Mouse (Mus musculus) frontal cortex, postnatal 14 days (tissue): ENCODE measurements around the gene Ckap5.

Experiments
- DNase-seq, 2 experiments: peaks; one replicate each; pipeline ENCODE4 v3.0.0; 2022; ENCODE audit warnings: low spot score in 2 of 2

Ckap5 gene

DNA sequence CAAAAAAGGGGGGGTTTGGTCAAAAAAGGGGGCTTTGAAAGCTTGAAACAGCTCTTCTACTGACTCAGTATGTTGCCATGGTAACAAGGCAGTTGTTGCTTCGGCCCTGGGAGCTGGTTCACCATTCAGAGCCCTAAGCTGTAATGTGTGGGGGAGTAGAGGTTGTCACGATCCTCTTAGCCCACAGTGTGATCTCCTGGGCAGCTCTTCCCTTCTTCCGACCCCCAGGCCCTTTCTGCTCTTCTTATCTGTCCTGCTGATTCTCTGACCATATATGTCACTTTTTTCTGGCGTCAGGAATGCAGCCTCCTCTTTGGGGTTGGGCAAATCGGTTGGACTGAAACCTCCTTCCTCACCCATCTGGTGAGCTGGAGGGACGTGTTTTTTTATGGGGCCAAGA, 126.3 kb downstream of the Ckap5 start:
- DNase-seq = no peak

DNA sequence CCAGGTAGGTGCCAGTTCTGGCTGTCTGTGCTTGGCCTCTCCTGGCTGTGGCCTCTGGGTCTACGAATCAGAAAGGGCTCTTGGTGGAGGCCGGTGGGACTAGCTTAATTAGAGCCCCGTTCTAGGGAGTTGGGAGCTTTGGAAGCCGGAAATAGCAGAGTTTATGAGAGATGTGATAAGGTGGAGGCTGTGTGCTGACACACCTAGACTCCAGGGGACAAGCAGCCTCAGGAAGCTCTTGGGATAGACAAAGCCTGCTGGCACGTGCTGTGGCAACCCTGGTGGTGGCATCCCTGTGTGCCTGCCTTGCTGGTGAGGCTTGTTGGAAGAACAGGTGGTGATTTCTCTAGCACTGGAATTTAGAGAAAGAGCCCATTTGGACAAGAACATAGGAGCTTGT, 128.8 kb downstream of the Ckap5 start:
- no peak for DNase-seq

DNA sequence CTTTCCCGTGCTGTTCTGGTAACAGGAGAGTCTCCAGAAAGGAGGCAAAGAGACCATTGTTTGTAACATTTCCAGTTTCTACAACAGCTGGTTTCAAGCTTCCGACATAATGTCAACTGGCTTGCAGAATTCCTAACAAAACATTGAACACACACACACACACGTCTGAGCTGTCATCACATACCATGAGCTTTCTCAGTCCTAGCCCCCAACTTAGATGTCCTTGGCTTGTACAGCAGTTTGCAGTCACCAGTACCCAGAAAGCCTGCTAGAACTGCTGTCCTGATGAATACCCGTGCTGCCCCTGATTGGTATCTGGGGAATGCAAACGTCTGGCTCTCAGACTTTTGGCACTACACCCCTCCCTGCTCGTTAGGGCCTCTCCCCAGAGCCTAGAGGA, 129.3 kb downstream of the Ckap5 start:
- no peak for DNase-seq

GRCm38 (mm10) chr2:91656774-91657173, 130.2 kb downstream of the Ckap5 start:
- no peak for DNase-seq

GRCm38 (mm10) chr2:91659657-91660056, 133.1 kb downstream of the Ckap5 start:
- no peak for DNase-seq

DNA sequence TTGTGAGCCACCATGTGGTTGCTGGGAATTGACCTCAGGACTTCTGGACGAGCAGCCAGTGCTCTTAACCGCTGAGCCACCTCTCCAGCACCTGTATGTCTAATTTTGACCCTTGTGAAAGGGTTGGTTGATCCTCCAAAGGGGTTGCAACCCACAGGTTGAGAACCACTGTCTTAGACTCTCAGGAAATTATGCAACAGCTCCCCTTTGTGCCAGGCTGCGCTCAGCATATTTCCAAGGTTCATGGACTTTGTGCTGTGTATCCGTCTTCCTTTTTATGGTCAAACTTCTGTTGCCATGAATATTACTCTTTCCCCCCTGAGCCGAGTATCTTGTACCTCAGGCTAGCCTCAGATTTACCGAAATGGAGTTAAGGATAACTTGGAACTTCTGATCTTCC, 134.4 kb downstream of the Ckap5 start:
- DNase-seq = no peak

GRCm38 (mm10) chr2:91664780-91665179, 138.2 kb downstream of the Ckap5 start:
- DNase-seq = no peak

GRCm38 (mm10) chr2:91666386-91666910, 139.9 kb downstream of the Ckap5 start:
- DNase-seq = no peak

DNA sequence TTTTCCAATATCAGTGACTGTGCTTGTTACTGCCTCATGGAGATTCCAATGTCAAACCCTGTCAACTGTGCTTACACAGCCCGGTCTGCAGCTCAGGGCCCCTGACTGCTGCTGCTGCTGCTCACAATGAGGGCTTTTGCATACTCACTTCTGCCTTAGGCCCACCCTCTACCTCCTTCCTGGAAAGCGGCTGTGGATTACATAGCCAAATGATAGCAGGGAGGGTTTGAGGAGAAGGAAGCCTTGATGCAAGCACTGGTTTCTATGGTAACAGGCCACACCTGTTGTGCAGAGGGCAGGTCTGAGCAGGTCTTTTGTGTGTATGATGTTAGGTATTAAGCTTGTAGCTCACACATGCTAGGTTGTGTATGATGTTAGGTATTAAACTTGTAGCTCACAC, 141.2 kb downstream of the Ckap5 start:
- no peak for DNase-seq

DNA sequence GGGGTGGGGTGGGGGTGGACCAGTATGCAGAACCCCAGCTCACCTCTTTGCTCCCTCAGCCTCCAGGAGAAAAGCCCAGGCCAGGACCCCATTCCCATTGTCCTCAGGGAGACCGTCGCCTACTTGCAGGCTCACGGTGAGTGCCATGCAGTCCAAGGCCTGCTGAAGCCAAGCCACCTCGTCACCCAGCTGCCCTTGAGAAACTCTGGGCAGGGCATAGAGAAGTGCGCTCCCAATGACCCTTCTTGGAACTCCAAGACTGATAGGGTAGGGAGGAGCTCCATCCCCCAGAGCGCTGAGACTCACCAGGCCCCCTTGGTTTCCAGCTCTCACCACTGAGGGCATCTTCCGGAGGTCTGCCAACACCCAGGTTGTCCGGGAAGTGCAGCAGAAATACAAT, 142.8 kb downstream of the Ckap5 start:
- no peak for DNase-seq

- DNase-seq = no peak
Measured at GRCm38 (mm10) chr2:91670038-91670437, 143.5 kb downstream of the Ckap5 start.
